Mouse (Mus musculus) heart, postnatal 0 days (tissue): ENCODE results near the gene Apba3.

Source experiments
- CTCF ChIP-seq: IDR thresholded peaks from 2 replicates; pipeline ENCODE4 v1.5.1; 2016; ENCODE audit warnings: antibody characterized with exemption, control low read depth, low read depth
- EP300 ChIP-seq: IDR thresholded peaks from 2 replicates; pipeline ENCODE4 v1.6.1; 2016; ENCODE audit warnings: antibody characterized with exemption, low read depth

DNA sequence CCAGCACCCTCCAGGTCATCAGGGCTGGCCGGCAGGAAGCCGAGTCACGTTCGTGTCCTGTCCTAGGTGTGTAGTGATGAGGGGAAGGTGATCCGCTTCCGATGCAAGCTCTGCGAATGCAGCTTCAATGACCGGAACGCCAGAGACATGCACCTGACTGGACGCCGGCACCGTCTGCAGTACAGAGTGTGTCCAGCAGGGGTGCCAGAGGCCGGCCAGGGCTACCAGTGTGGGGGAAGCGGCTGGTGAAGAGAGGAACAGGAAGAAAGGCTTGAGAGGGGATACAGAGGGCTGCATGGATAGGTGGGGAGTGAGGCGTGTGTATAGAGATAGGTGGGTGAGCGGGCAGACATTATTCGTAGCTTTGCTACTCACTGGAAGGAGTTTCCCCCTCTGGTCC lies 22.2 kb upstream of the Apba3 start:
- peak; percentile 93 for TF ChIP-seq CTCF
- TF ChIP-seq EP300: no peak
